Mouse (Mus musculus): ENCODE results near the gene Rhoh. TPM values are rescaled to one million over a fixed set of nuclear protein-coding genes. Genes with fewer than 3 reads are reported as not detected.

Rhoh gene
- 100 to 1,000 TPM; 154 to 175 TPM for total RNA-seq (2023)

GRCm38 (mm10) chr5:65861154-65861944 is at the start of gene Rhoh:
Gene Rhoh, plus strand, starts transcription at chr5:65861213.

GRCm38 (mm10) chr5:65934783-65935182 is 73.8 kb downstream of the Rhoh start, which contains the start of gene Chrna9:
Gene Chrna9, plus strand, starts transcription at chr5:65934921.

Other genes with a start within 250 kb of the Rhoh start
- 100 to 1,000 TPM; 227 to 252 TPM for gene Pds5a, start 162.9 kb upstream of the Rhoh start, total RNA-seq (2023)
- 10 to 100 TPM; 59.2 to 66.7 TPM for gene N4bp2, start 97.7 kb upstream of the Rhoh start, total RNA-seq (2023)
- gene Chrna9, start 73.7 kb downstream of the Rhoh start, total RNA-seq (2023) = 1 to 10 TPM; 1.8 to 5.0 TPM
- not detected for gene 9130230L23Rik, start 143.1 kb downstream of the Rhoh start, total RNA-seq (2023)